Mouse (Mus musculus) spleen, postnatal 10 days (tissue): ENCODE results near the gene Gm10959.

Source experiments
- DNase-seq, 2 experiments: peaks; one replicate each; pipeline ENCODE4 v3.0.0; 2021 to 2022; ENCODE audit warnings: low spot score in 2 of 2

Gm10959 gene

DNA sequence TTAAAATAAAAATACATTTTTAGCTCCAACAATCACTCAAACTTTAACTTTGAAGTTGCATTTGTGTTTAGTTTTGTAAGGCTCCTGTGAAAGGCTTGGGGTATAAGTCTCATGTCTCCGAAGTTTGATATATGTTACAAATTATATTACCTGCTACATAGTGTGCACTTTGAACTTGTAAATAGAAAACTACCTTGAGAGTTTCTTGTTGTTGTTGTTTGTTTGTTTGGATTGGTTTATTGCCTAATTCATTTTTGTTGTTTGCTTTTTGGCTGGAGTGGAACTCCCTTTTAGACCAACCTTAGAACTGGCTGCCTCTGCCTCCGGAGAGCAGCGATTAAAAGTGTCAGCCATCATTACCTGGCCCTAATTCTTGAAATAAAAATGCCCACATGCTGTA lies 24.4 kb downstream of the Gm10959 start, which contains the start of gene Fabp2:
TSS of gene Fabp2 (plus strand) at position 301 of the 400 bp plus-strand sequence.
- DNase-seq: no peak

DNA sequence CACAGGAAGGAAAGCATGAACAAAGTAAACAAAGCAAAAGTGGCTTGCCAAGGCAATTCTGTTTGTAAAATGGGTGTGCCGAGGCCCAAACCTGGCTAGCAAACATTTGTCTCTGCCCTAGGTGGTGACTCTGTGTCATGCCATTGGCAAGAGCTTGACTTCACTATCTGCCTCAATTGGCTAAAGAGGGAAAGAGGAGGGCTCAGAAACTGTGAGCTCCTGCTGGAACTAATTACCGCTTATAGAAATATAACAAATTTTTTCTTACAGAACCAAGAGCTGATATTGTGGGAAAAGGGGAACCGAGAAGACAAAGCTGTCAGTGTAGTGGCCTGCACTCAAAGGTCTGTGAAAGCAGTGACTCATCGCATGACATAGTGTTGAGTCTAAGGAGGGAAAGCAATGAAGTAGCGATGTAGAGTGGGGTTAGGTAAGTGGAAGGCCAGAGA lies 30.8 kb downstream of the Gm10959 start:
- no peak for DNase-seq

DNA sequence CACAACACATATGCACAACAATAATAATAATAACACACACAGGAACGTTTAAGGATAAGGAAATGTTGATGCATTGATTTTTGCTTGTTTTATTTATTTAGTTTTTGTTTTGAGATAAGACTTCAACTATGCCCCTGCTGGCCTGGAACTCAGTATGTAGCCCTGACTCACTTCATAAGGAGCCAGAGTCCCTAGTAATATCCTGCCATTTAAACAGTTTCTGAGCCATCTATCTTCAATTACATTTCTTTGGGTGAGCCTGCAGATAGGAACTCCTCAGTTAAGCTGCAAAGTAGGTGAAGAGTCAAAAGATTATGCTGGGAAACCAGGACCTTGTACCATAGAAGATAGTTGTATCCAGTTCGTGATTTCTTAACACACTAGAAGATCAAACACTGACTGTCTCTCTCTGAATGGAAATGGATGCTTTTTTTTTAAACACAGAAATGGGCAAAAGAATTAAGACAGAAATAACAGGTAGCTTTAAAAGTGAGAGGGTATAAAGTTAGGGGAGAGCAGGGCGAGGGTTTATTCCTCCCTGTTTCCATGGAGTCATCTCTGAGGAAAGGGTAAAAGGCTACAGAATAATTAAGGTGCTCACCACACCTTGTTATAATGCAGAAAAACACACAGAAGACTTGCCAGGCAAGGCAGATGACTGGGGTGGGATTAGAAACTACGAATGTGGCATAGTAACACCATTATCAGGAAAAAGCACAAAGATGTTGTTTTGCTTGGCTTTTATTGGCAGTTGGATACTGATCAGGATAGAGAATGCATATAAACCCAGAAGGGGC lies 31.5 kb downstream of the Gm10959 start:
- DNase-seq: no peak

DNA sequence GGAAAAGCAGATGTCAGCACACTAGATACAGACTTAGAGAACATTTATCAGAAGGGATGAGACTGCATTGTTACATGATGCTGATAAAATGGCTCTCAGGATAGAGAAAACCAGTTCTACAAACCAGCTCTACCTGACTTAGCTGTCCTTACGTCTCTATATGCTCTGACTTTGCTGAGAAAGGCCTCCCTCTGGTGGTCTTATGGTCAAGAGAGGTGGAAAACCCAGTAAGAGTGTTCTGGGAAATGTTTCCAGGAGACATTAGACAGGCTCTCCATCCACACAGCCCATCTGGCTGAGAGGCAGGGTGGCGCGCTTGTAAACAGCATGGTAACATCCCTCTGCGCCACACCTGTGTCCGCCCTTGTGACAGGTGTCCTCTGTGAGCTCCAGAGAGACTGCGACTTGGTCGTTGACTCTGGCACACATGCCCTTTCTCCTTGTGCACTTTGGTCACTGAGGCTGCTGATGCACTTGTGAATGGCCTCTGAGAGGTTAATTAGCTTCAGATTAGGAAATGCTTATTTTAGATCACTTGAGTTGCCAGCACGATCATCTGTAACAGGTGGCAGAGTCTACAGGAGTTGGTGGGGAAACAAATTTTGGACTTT lies 40.4 kb downstream of the Gm10959 start:
- DNase-seq: no peak

DNA sequence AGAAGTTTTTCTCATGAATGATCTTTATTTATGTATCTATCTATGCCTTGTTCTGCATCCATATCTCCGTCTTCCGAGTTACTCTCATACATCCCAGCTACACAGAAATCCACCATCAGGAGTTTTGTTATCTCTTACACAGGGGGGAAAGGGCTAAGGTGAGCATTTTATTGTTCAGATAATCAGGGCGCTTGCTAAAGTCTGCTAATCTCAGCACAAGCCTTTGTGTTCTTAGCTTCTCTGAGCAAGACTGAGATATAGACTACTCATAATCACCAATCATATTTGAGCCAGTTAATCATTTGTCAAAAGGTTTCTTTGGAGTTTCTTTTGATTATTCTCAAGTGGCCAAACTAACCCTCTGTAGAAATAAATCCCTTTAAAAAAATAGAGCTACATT lies 41.6 kb downstream of the Gm10959 start:
- no peak for DNase-seq

DNA sequence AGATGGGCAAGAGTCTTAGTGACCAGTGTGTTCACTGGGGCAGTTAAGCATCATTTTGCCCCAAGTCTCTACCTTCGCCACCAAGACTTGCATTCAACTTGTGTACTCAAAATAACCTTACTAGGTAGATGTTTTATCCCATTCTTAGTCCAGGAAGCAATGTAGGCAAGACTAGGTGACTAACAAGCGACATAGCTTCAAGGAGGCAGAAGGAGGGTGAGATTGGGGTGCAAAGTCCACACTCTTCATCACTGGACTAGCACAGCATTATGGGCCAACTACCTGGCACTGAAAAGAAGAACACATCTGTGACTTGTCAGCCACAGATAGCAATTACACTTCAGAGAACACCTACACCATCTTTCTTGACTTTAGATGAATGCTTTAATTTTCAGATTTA lies 42.3 kb downstream of the Gm10959 start:
- no peak for DNase-seq

DNA sequence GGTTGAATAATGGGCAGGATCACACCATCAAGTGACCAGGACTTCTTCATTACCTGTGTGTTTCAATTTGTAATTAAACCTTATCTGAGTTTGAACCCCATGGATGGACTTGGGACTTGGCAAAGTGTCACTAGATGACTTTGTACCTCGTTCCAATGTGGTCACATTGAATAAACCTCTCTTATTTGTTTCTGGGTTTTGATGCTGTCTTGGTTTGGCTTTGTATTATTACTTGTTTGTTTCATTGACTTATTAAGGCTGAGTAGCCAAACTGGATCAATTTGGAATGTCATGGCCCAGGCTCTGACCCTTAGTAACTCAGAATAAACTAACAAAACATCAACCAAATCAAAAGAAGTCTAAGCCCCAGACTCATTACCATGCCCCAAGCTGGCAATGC lies 47.6 kb downstream of the Gm10959 start:
- no peak for DNase-seq

DNA sequence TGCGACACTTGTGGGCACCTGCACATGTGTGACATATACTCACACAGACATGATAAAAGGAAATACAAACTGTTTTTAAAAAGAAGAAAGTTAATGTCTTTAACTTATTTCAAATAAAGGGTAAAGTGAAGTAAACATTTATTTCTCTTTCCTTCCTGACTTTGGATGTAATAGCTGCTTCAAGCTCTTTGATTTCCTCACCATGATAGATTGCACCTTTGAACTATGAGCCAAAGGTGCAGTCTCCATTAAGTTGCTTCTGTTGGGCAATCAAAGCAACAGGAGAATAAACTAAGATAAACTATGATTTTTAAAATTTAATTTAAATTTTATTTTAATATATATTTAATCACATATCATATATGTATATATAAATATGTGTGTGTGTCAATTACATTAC lies 50.9 kb downstream of the Gm10959 start:
- DNase-seq: no peak

DNA sequence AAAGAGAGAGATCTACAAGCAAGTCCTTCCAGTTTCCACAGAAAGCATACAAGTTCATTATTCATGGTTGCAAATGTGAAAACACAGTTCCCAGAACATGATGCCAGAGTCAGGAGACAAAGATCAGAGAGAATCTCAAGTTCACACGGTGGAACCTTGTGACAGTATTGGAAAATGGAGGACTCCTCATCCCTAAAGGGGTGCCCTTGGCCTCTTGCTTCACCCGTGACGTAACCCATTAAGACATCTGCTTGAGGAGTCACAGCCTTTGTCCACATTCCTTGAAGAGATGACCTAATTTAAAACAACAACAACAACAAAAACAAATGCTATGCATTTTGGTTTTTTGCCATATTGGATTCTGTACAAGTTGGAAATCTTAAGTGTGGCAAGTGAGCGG lies 54.1 kb downstream of the Gm10959 start:
- no peak for DNase-seq
